Mouse (Mus musculus) lung, postnatal 0 days (tissue): ENCODE results near the gene Tnfaip8l2.

Source experiments
- CTCF ChIP-seq: IDR thresholded peaks from 2 replicates; pipeline ENCODE4 v1.5.1; 2016; ENCODE audit warnings: antibody characterized with exemption, mild to moderate bottlenecking
- EP300 ChIP-seq: IDR thresholded peaks from 2 replicates; pipeline ENCODE4 v1.6.1; 2016; ENCODE audit warnings: antibody characterized with exemption, mild to moderate bottlenecking, control low read depth

DNA sequence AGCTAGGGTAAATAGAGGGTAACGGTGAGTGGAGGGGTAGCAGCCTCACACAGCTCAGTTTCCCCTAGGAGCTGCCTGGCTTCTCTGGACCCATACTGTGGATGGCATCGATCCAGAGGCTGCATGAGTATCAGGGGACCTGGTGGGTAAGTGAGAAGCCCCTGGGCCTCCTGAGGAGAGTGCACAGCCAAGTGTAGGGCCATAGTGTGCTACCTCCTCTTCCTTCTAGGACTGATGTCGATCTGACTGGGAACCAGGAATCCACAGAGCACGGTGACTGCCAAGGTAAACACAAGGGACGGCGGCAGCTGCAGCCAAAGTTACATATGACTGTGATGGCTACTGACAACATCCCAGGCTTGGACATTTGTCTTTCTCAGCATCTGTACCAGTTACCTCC lies 28.9 kb upstream of the Tnfaip8l2 start:
- no peak for TF ChIP-seq CTCF
- no peak for TF ChIP-seq EP300
